Mouse (Mus musculus) intestine, embryonic 16.5 days (tissue): ENCODE measurements at regions not wholly inside any gene's neighbourhood (a gene's known extent, or its start where the extent isn't known, plus 50 kb on each side); places are given as distances from the start of the nearest gene placed in this dataset.

Source experiments
- ATAC-seq: fragments of 200-750 bp; cut with Nextera tagmentation; 2 replicates; pipeline ENCODE4 v1.8.0; 2017; ENCODE audit warnings: moderate TSS enrichment, moderate library complexity
- H3K27ac ChIP-seq: fragments of 300-500 bp; sonication (generic); 2 replicates; pipeline ENCODE4 v1.5.1; 2014; ENCODE audit warnings: mild to moderate bottlenecking, low read length
- H3K27me3 ChIP-seq: fragments of 300-500 bp; sonication (generic); replicated peaks from 2 replicates; pipeline ENCODE4 v1.6.1; 2014; ENCODE audit warnings: low read length, control low read depth, mixed read lengths; ENCODE audit not compliant: control insufficient read depth, insufficient read depth
- H3K36me3 ChIP-seq: fragments of 300-500 bp; sonication (generic); 2 replicates; pipeline ENCODE4 v1.6.1; 2014; ENCODE audit warnings: low read length, control low read depth; ENCODE audit not compliant: control insufficient read depth, insufficient read depth
- H3K4me1 ChIP-seq: fragments of 300-500 bp; sonication (generic); 2 replicates; pipeline ENCODE4 v1.6.1; 2014; ENCODE audit warnings: low read length, control low read depth, mixed read lengths; ENCODE audit not compliant: control insufficient read depth, insufficient read depth
- H3K4me2 ChIP-seq: fragments of 300-500 bp; sonication (generic); 2 replicates; pipeline ENCODE4 v1.6.1; 2014; ENCODE audit warnings: low read depth, low read length, control low read depth
- H3K4me3 ChIP-seq: fragments of 300-500 bp; sonication (generic); 2 replicates; pipeline ENCODE4 v1.5.1; 2014; ENCODE audit warnings: mild to moderate bottlenecking, low read length
- H3K9ac ChIP-seq: fragments of 300-500 bp; sonication (generic); 2 replicates; pipeline ENCODE4 v1.6.1; 2014; ENCODE audit warnings: low read depth, low read length
- H3K9me3 ChIP-seq: fragments of 300-500 bp; sonication (generic); 2 replicates; pipeline ENCODE4 v1.6.1; 2016; ENCODE audit warnings: low read length, control low read depth; ENCODE audit not compliant: control insufficient read depth
- whole genome bisulfite sequencing: fragments of 180-500 bp; shearing (Covaris S2); extraction: QIAGEN DNeasy Blood & Tissue Kit; methylation state at CpG from one replicate; pipeline ENCODE4 v1.1.7; 2014; 5-methylcytosine and 5-hydroxymethylcytosine counted together

DNA sequence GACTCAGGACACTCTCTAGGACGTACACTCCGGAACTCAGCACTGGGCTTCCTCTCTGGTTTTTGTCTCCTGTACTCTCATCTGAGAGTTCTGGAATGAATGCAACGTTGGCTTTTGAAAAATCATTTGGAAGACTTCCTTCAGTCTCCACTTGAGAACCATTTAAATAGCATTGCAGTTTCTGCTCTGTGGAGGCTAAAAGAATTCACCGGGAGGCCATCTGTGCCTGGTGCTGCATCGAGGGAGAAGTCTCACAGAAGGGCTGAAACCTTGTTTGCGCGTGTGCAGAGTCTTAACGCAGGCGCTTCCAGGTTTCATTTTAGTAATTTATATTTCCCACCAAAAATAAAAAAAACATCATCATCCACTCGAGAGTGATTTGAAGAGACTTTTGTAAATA, 620.3 kb downstream of the Pdcd6ip start:
- WGBS, result 80% methylated on average over 10 of the region's 10 CpGs
- H3K9me3 ChIP-seq, result no peaks in the 10 kb centered on the region
- H3K27ac ChIP-seq, result no peak overlapping the region
- no peak for ATAC-seq
- H3K4me2 ChIP-seq, result no peak overlapping the region
- H3K9ac ChIP-seq, result no peak overlapping the region
- no peaks in the 10 kb centered on the region for H3K27me3 ChIP-seq
- no peak overlapping the region for H3K4me3 ChIP-seq
- no peaks in the 10 kb centered on the region for H3K36me3 ChIP-seq
- no peaks in the 10 kb centered on the region for H3K4me1 ChIP-seq

DNA sequence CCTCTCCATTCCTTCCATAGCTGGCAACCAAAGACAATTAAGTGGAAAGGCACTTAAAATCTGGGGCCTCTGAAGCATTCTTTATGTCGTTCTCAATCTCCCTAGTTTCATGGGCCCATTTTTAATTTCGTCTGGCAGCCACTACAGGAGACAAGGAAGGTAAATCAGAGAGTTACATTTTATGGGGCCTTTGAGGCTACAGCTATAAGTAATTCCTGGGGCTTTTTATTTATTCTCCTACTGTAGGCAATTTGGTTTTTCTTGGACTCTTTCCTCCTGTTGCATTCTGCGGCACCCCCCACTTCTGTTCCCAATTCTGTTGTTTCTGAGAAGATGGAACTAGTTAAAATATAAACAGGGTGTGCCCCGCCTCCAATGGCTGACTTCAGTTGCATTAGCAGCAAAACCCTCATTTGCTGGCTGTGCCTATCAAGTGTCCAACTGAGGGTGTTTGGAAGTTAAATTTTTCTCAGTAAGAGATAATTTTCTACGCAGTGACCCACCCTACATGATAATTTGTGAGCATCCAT, 622.7 kb downstream of the Pdcd6ip start:
- no peak for ATAC-seq
- Histone ChIP-seq H3K27me3 (no peaks in the 10 kb centered on the region), H3K36me3 (no peaks in the 10 kb centered on the region), H3K9me3 (no peaks in the 10 kb centered on the region), H3K27ac (no peak overlapping the region), H3K4me2 (no peak overlapping the region), H3K9ac (no peak overlapping the region), H3K4me1 (no peaks in the 10 kb centered on the region), H3K4me3 (no peak overlapping the region)
- 69% methylated on average over 5 of the region's 5 CpGs for WGBS

DNA sequence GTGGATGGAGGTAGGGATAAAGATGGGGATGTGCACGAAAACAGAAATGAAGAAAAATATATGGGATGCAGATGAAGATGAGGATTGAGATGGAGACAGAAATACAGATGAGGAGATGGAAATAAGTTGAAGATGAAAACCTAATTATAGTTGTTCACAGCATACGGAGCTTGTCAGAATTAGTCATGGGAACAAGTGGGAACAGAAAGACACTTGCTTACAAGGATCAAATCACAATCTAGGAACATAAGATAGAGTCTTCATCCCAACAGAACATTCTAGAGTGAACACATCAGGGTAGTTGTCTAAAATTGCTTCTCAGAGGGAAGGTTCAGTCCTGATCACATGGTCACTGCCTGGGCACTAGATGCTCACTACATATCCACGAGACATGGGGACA, 633.2 kb downstream of the Pdcd6ip start:
- H3K27ac ChIP-seq, result no peak overlapping the region
- no peak overlapping the region for H3K4me2 ChIP-seq
- no peaks in the 10 kb centered on the region for H3K4me1 ChIP-seq
- no peak for ATAC-seq
- no peaks in the 10 kb centered on the region for H3K9me3 ChIP-seq
- no peaks in the 10 kb centered on the region for H3K27me3 ChIP-seq
- no peaks in the 10 kb centered on the region for H3K36me3 ChIP-seq
- no peak overlapping the region for H3K4me3 ChIP-seq
- H3K9ac ChIP-seq, result no peak overlapping the region
- 82% methylated on average over 3 of the region's 3 CpGs for WGBS

DNA sequence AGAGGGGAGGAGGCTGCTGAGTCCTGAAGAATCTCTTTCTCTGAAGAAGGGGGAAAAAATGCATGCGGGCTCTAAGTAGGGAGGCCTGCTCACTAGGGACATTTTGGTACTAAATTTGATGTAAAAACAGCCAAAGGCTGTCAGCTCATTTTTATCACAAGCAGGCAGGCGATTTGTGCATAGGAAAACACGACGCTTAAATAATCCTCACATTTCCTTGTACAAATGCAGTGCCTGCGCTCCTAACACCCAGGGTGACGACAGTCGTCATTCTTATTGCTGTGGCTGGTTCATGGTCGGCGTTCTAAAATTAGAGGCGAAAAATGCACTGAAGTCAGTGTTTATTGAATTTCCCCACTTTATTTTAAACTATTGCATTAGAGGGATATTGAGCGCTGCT, 650.6 kb downstream of the Pdcd6ip start:
- no peak overlapping the region for H3K9ac ChIP-seq
- H3K9me3 ChIP-seq, result no peaks in the 10 kb centered on the region
- 77% methylated on average over 11 of the region's 11 CpGs for WGBS
- no peaks in the 10 kb centered on the region for H3K27me3 ChIP-seq
- H3K4me1 ChIP-seq, result no peaks in the 10 kb centered on the region
- no peaks in the 10 kb centered on the region for H3K36me3 ChIP-seq
- H3K4me2 ChIP-seq, result no peak overlapping the region
- no peak for ATAC-seq
- H3K27ac ChIP-seq, result no peak overlapping the region
- H3K4me3 ChIP-seq, result no peak overlapping the region

DNA sequence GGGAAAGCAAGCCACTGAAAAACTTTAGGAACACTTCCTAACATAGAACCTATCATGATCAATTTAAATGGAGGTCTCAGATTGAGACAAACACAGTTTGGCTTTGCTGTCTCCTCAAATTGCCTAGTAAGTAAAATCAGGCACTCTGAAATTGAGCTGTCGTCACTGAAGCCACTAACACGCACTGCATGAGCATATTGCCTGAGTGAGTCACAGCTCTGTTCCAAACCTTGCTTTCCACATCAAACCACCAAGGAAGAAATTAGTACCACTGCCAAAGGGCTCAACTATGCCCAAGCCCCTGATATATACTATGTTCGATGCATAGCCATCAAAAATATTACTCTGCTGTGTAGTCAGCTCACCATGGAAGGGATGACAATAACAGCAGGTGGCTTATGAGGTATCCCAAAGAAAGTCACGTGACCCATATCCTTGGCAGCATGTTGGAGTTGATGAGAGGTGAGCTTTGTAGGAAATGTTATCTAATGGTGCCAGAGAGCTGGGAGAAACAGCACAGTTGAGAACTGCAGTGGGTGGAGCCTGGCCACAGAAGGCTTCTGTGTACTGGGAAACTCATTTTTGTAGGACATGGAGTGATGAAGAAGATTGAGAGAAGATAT, 663.4 kb downstream of the Pdcd6ip start:
- Histone ChIP-seq H3K4me1 (no peaks in the 10 kb centered on the region), H3K9ac (no peak overlapping the region), H3K36me3 (no peaks in the 10 kb centered on the region), H3K4me3 (no peak overlapping the region), H3K4me2 (no peak overlapping the region), H3K9me3 (no peaks in the 10 kb centered on the region), H3K27ac (no peak overlapping the region), H3K27me3 (no peaks in the 10 kb centered on the region)
- ATAC-seq, result no peak
- WGBS, result 78% methylated on average over 4 of the region's 4 CpGs

DNA sequence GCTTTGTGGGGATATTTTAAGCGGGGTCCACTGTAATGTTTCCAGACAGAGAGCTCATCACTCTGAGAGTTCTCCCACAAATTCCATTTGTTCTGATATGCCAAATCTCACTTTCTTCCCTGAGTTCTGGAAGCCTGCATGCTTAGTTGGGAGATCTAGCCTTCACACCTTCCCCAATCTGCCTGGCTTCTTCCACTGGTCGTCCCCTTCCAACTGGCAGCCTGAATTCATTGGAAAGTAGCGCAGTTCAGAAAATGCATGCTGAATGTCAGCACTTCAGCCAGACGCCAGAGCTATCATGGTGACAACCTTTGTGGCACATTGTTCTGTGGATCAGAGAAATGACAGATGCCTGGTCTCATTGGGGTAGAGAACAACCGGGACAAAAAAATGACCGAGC, 667.2 kb downstream of the Pdcd6ip start:
- 85% methylated on average over 6 of the region's 6 CpGs for WGBS
- no peaks in the 10 kb centered on the region for H3K9me3 ChIP-seq
- no peak overlapping the region for H3K4me2 ChIP-seq
- ATAC-seq, result no peak
- no peaks in the 10 kb centered on the region for H3K27me3 ChIP-seq
- H3K9ac ChIP-seq, result no peak overlapping the region
- no peak overlapping the region for H3K4me3 ChIP-seq
- H3K27ac ChIP-seq, result no peak overlapping the region
- no peaks in the 10 kb centered on the region for H3K36me3 ChIP-seq
- H3K4me1 ChIP-seq, result no peaks in the 10 kb centered on the region

DNA sequence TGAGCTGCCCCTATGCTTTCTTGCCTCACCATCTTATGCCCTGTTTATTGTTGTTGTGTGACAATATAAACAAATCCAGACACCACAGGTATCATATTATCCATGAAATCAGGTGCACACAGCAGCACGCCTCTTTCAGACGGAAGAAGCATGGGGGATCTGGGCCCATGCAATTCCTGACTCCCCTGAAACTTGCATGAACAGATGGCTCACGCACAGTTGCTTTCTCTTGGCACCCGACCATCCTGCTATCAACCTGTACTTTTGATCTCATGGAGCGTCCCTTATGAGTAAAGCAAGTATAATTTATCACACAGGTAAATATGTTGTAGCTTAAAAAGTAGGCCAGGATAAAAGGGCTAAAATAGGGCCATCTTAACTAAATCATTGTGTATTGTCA, 674.1 kb downstream of the Pdcd6ip start:
- H3K4me1 ChIP-seq, result no peaks in the 10 kb centered on the region
- no peak overlapping the region for H3K4me3 ChIP-seq
- 79% methylated on average over 5 of the region's 5 CpGs for WGBS

DNA sequence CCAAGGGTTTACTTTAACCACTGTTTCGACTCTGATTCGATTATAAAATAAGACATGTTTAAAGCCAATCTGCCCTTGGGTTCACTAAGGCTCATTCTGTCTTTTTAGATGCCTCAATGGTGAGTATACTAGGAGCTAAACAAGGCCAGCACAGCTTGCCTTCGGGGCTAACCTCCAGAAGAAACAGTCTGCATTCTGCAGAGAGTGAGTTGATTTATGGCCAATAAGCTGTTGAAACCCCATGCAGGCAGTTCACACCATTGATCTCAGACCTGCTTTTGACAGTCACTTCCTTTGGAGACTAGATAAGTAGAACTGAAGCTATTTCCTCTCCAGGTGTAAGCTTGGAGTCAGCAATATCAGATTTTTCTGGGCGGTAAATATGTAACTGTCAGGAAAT, 679.0 kb downstream of the Pdcd6ip start:
- no peak for ATAC-seq
- no peak overlapping the region for H3K9ac ChIP-seq
- H3K9me3 ChIP-seq, result no peaks in the 10 kb centered on the region
- no peak overlapping the region for H3K27ac ChIP-seq
- no peaks in the 10 kb centered on the region for H3K4me1 ChIP-seq
- 66% methylated on average over 4 of the region's 4 CpGs for WGBS
- no peaks in the 10 kb centered on the region for H3K36me3 ChIP-seq
- no peaks in the 10 kb centered on the region for H3K27me3 ChIP-seq
- no peak overlapping the region for H3K4me3 ChIP-seq
- no peak overlapping the region for H3K4me2 ChIP-seq

More for the DNA sequence above, 674.1 kb downstream of the Pdcd6ip start:
- no peak overlapping the region for H3K9ac ChIP-seq
- no peak for ATAC-seq
- no peaks in the 10 kb centered on the region for H3K27me3 ChIP-seq
- no peak overlapping the region for H3K27ac ChIP-seq
- no peaks in the 10 kb centered on the region for H3K36me3 ChIP-seq
- H3K4me2 ChIP-seq, result no peak overlapping the region
- no peaks in the 10 kb centered on the region for H3K9me3 ChIP-seq

DNA sequence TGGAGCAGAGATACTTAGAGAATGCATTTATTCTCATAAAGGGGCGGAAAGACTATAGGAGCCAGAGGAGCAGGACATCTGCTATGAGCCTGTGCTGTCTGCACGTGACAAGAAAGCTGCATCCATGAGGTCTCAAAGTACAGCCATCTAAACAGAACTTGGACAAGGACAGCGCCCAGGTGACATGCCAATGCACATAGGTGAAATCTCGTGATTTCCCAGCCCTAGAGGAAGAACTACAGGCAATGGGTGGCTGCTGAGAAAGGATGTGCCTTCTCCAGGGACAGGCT, 681.2 kb downstream of the Pdcd6ip start:
- Histone ChIP-seq H3K36me3 (no peaks in the 10 kb centered on the region), H3K27me3 (no peaks in the 10 kb centered on the region), H3K27ac (no peak overlapping the region), H3K4me3 (no peak overlapping the region), H3K4me2 (no peak overlapping the region), H3K9me3 (no peaks in the 10 kb centered on the region), H3K9ac (no peak overlapping the region), H3K4me1 (no peaks in the 10 kb centered on the region)
- ATAC-seq, result no peak
- 81% methylated on average over 4 of the region's 4 CpGs for whole genome bisulfite sequencing
